Mouse (Mus musculus) limb, embryonic 15.5 days (tissue): Measurements from ENCODE around the gene Actc1. TPM values are rescaled to one million over a fixed set of nuclear protein-coding genes. Genes with fewer than 3 reads are reported as not detected.
A peak's percentile ranks its signal among the peaks of the same experiment; 100 is the strongest.

Experiments used
- ATAC-seq: fragments of 200-750 bp; cut with Nextera tagmentation; 2 replicates; pipeline ENCODE4 v1.8.0; 2017; ENCODE audit warnings: low read depth, moderate TSS enrichment; ENCODE audit not compliant: insufficient number of reproducible peaks, low FRiP score, low TSS enrichment
- H3K27ac ChIP-seq: fragments of 300-500 bp; sonication (generic); 2 replicates; pipeline ENCODE4 v1.5.1; 2015; ENCODE audit warnings: moderate library complexity, mild to moderate bottlenecking, inconsistent platforms
- H3K27me3 ChIP-seq: fragments of 300-500 bp; sonication (generic); 2 replicates; pipeline ENCODE4 v1.6.1; 2015; ENCODE audit warnings: inconsistent platforms
- H3K36me3 ChIP-seq: fragments of 300-500 bp; sonication (generic); 2 replicates; pipeline ENCODE4 v1.6.1; 2015; ENCODE audit warnings: inconsistent platforms
- H3K4me1 ChIP-seq: fragments of 300-500 bp; sonication (generic); 2 replicates; pipeline ENCODE4 v1.6.1; 2015; ENCODE audit warnings: inconsistent platforms
- H3K4me2 ChIP-seq: fragments of 300-500 bp; sonication (generic); 2 replicates; pipeline ENCODE4 v1.6.1; 2015; ENCODE audit warnings: mild to moderate bottlenecking, inconsistent platforms
- H3K4me3 ChIP-seq: fragments of 300-500 bp; sonication (generic); 2 replicates; pipeline ENCODE4 v1.5.1; 2015; ENCODE audit warnings: mild to moderate bottlenecking, inconsistent platforms
- H3K9ac ChIP-seq: fragments of 300-500 bp; sonication (generic); 2 replicates; pipeline ENCODE4 v1.6.1; 2015; ENCODE audit warnings: inconsistent platforms
- H3K9me3 ChIP-seq: fragments of 300-500 bp; sonication (generic); 2 replicates; pipeline ENCODE4 v1.6.1; 2016; ENCODE audit warnings: inconsistent platforms
- WGBS: fragments of 180-500 bp; shearing (Covaris S2); methylation state at CpG from one replicate; pipeline ENCODE4 v1.1.7; 2015; 5-methylcytosine and 5-hydroxymethylcytosine counted together
- polyA plus RNA-seq: library from polyadenylated mRNA; unstranded; fragments of >200 nt; fragmentation: Nextera tagmentation; extraction: Ambion mirVana; gene quantifications from 2 replicates; pipeline ENCODE4 v1.2.1, GENCODE M21; 2015

Gene Actc1
- 710 and 1,930 TPM in 2 replicates for polyA plus RNA-seq

DNA sequence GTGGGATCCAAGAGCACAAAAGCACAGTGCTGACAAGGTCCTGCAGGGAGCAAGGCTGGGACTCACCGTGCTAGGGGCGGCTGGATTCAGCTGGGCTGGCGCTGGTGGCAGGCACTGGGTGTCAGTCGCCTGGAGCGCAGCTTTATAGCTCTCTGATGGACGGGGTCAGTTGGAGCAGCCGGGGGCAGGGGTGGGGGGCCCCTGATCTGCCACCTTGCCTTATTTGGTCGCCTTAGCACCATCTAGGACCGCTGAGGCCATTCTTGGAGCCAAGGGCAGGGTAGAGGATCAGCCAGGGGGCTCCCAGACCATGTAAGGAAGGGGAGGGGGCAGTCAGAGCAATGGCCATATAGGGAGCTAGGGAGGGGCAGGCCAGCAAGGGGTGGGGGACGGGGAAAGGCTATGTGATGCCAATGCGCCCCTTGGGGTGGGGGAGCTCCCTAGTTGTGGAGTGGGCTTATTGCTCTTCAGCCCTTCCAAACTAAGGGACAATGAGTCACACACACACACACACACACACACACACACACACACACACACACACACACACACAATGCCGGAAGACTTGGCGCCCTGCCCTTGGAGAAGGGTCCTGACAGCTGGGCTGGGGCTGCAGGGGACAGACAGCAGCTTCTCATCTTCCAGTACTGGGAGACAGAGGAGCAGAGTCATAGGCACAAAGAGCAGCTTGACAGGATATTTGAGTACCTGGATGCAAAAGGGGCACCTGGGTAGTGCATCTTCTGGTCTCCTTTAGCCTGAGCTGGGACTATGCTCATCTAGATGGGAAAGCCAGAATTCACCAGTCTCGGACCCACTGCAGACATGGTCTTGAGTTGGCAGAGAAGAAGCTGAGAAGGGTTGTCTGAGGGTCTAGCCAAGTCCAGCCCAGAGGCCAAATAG lies at the start of gene Actc1:
TSS of gene Actc1 (minus strand) at position 853 of the 903 bp plus-strand sequence.
- Histone ChIP-seq H3K9me3 (no peaks in the 10 kb centered on the region), H3K36me3 (no peaks in the 10 kb centered on the region), H3K4me1 (peaks cover 7% of the 10 kb centered on the region), H3K9ac (no peak within 1 kb of the TSS), H3K27ac (no peak within 1 kb of the TSS), H3K4me3 (no peak within 1 kb of the TSS; the same call in 1 of the 2 replicates), H3K4me2 (no peak within 1 kb of the TSS), H3K27me3 (no peaks in the 10 kb centered on the region)
- 20% methylated on average over 14 of the region's 14 CpGs for WGBS
- ATAC-seq, result peak; percentile 76

DNA sequence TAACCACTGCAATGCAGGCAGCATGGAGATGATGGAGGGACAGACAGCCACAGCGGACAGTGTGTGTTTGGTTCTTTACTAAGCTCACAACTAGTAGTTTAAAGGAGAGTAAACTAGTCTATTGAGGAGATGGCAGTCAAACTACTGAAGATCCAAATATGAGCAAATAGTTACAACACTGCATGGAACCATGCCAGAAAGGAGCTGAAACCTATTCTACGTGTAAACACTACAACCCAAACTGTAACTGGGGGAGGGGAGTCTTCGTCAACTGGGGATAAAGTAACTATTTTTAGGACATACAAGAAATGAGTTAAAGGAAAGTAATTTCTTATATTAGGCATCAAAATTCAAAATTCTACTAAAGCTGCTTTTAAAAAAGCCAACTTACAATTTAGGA lies 49.1 kb upstream of the Actc1 start:
- no peak overlapping the region for H3K9ac ChIP-seq
- H3K27me3 ChIP-seq, result no peaks in the 10 kb centered on the region
- 0 out of 2 replicates have a peak, but pooled peaks cover 4% of the 10 kb centered on the region for H3K4me1 ChIP-seq
- H3K4me2 ChIP-seq, result no peak overlapping the region
- WGBS, result 82% methylated on average over 3 of the region's 3 CpGs
- no peak overlapping the region for H3K4me3 ChIP-seq
- peaks cover 66% of the 10 kb centered on the region for H3K36me3 ChIP-seq
- no peak overlapping the region for H3K27ac ChIP-seq
- ATAC-seq, result no peak
- H3K9me3 ChIP-seq, result no peaks in the 10 kb centered on the region

- 89% methylated on average over 9 of the region's 9 CpGs for WGBS
- Histone ChIP-seq H3K4me3 (no peak overlapping the region), H3K27ac (no peak overlapping the region), H3K9ac (no peak overlapping the region), H3K9me3 (no peaks in the 10 kb centered on the region), H3K4me1 (0 out of 2 replicates have a peak, but pooled peaks cover 4% of the 10 kb centered on the region), H3K27me3 (no peaks in the 10 kb centered on the region), H3K4me2 (no peak overlapping the region), H3K36me3 (peaks cover 57% of the 10 kb centered on the region)
- ATAC-seq, result no peak
These were observed 47.5 kb upstream of the Actc1 start for GRCm38 (mm10) chr2:114100834-114101233.

DNA sequence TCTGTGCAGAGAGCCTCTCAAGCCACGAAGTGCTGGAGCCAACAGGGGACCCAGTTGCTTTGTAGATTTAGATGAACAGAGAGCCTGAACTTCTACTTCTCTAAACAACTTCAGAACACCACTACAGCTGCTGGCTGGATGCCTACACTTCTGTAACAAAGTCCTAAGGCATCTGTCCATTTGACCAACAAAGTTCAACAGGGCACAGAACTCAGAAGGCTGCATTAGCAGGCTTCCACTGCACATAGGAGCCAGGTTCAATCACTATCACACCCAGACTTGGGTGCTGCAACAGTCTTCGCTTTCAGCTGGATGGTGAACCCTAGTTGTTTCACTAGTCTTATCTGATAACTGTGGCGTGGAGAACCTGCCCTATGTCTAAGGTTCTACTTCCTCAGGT lies 46.5 kb upstream of the Actc1 start:
- H3K27me3 ChIP-seq, result no peaks in the 10 kb centered on the region
- no peaks in the 10 kb centered on the region for H3K9me3 ChIP-seq
- no peak for ATAC-seq
- H3K9ac ChIP-seq, result no peak overlapping the region
- H3K27ac ChIP-seq, result no peak overlapping the region
- H3K4me3 ChIP-seq, result no peak overlapping the region
- peaks cover 48% of the 10 kb centered on the region for H3K36me3 ChIP-seq
- 0 out of 2 replicates have a peak, but pooled peaks cover 4% of the 10 kb centered on the region for H3K4me1 ChIP-seq
- no peak overlapping the region for H3K4me2 ChIP-seq
- 91% methylated on average over 3 of the region's 3 CpGs for WGBS

DNA sequence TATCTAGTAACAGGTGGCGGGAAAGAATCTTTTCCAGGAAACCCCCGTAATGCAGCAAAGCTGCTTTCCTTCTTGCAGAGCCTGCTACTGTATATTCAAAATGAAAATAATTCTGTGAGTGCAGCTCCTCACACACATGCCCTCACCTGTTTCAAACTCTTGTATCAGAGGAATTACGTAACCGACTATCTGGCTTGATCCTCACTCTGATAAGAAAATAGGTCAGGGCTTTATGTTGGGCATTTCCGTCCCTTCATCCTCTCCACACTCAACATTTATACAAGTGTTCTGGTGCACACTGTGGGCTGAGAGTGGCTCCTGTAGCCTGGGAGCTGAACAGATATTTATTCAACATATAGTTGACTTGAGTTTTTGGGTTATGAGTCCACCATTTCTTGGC lies 45.8 kb upstream of the Actc1 start:
- 0 out of 2 replicates have a peak, but pooled peaks cover 4% of the 10 kb centered on the region for H3K4me1 ChIP-seq
- peaks cover 42% of the 10 kb centered on the region for H3K36me3 ChIP-seq
- no peaks in the 10 kb centered on the region for H3K27me3 ChIP-seq
- H3K9me3 ChIP-seq, result no peaks in the 10 kb centered on the region
- no peak overlapping the region for H3K4me3 ChIP-seq
- no peak overlapping the region for H3K9ac ChIP-seq
- WGBS, result 88% methylated on average over 5 of the region's 5 CpGs
- no peak overlapping the region for H3K4me2 ChIP-seq
- ATAC-seq, result no peak
- no peak overlapping the region for H3K27ac ChIP-seq

DNA sequence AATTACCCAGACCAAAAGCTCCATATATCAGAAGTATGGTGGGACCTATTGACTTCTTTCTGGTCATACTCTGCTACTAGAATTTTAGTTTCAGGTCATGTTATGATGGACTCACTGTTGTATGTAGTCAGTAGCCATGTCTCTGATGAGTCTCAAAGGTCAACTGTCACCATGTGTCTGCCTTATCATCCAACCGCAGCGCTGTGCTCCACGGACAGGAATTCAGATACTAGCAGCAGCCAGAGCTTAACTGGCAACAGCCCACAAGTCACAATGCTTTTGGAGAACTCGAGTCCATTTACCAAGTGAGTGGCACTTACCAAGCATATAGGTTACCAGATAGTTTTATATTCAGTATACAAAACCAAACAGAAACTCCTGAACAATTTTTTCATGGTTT lies 44.3 kb upstream of the Actc1 start:
- H3K4me3 ChIP-seq, result no peak overlapping the region
- WGBS, result 89% methylated on average over 4 of the region's 4 CpGs
- H3K4me1 ChIP-seq, result 0 out of 2 replicates have a peak, but pooled peaks cover 4% of the 10 kb centered on the region
- no peak overlapping the region for H3K9ac ChIP-seq
- H3K36me3 ChIP-seq, result peaks cover 33% of the 10 kb centered on the region
- no peak overlapping the region for H3K4me2 ChIP-seq
- H3K27me3 ChIP-seq, result no peaks in the 10 kb centered on the region
- no peak overlapping the region for H3K27ac ChIP-seq
- no peak for ATAC-seq
- H3K9me3 ChIP-seq, result no peaks in the 10 kb centered on the region

- H3K9me3 ChIP-seq, result no peaks in the 10 kb centered on the region
- 91% methylated on average over 1 of the region's 1 CpGs for WGBS
- 0 out of 2 replicates have a peak, but pooled peaks cover 4% of the 10 kb centered on the region for H3K4me1 ChIP-seq
- H3K9ac ChIP-seq, result no peak overlapping the region
- H3K4me2 ChIP-seq, result no peak overlapping the region
- H3K4me3 ChIP-seq, result no peak overlapping the region
- no peaks in the 10 kb centered on the region for H3K27me3 ChIP-seq
- peaks cover 25% of the 10 kb centered on the region for H3K36me3 ChIP-seq
- no peak overlapping the region for H3K27ac ChIP-seq
- no peak for ATAC-seq
These were observed 43.2 kb upstream of the Actc1 start for GRCm38 (mm10) chr2:114096570-114096969.

GRCm38 (mm10) chr2:114095348-114095747 lies 42.0 kb upstream of the Actc1 start:
- ATAC-seq, result no peak
- no peaks in the 10 kb centered on the region for H3K9me3 ChIP-seq
- H3K4me1 ChIP-seq, result 0 out of 2 replicates have a peak, but pooled peaks cover under 1% of the 10 kb centered on the region
- no peak overlapping the region for H3K4me3 ChIP-seq
- H3K27me3 ChIP-seq, result no peaks in the 10 kb centered on the region
- no peak overlapping the region for H3K27ac ChIP-seq
- no peak overlapping the region for H3K9ac ChIP-seq
- 82% methylated on average over 5 of the region's 5 CpGs for WGBS
- no peak overlapping the region for H3K4me2 ChIP-seq
- H3K36me3 ChIP-seq, result peaks cover 15% of the 10 kb centered on the region

DNA sequence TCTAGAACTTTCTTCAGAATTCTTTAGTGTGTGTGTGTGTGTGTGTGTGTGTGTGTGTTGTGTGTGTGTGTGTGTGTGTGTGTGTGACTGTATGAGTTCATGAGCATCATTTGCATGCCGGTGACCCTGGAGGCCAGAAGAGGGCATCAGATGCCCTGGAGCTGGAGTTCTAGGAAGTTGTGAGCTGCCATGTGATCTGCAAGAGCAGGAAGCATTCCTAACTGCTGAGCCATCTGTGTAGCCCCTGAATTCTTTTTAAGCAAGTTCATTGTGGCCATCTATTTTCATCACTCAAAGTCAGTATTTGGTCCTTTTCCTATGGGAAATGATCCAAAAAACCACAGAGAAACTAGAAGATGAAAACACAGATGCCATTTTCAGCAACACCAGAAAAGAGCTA lies 41.3 kb upstream of the Actc1 start:
- ATAC-seq, result no peak
- Histone ChIP-seq H3K4me3 (no peak overlapping the region), H3K27ac (no peak overlapping the region), H3K9ac (no peak overlapping the region), H3K4me1 (no peaks in the 10 kb centered on the region), H3K36me3 (peaks cover 8% of the 10 kb centered on the region), H3K9me3 (no peaks in the 10 kb centered on the region), H3K4me2 (no peak overlapping the region), H3K27me3 (no peaks in the 10 kb centered on the region)
- WGBS, result 83% methylated on average over 1 of the region's 1 CpGs

DNA sequence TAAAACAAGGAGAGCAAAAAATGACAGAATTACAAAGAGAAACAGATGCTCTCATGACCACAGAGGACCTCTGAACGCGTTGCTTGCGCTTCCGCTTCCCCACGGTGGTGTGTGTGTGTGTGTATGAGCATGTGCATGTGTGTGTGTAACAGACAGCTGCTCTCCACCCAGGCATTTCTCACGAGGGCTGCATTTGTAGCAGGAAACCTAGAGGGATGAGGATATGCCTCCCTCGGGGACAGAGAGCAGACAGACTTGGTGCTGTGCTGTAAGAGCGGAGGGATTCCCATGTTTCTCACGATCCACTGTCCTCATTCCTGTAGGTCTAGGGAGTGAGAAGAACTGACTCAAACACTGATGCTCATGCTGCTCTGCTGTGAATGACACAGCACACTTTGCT lies 40.2 kb upstream of the Actc1 start:
- Histone ChIP-seq H3K27me3 (no peaks in the 10 kb centered on the region), H3K36me3 (no peaks in the 10 kb centered on the region), H3K4me2 (no peak overlapping the region), H3K9me3 (no peaks in the 10 kb centered on the region), H3K9ac (no peak overlapping the region), H3K27ac (no peak overlapping the region), H3K4me3 (no peak overlapping the region), H3K4me1 (no peaks in the 10 kb centered on the region)
- peak; percentile 48; the same call in 1 of the 2 replicates for ATAC-seq
- 68% methylated on average over 9 of the region's 9 CpGs for WGBS

GRCm38 (mm10) chr2:114089862-114090261 lies 36.5 kb upstream of the Actc1 start:
- Histone ChIP-seq H3K36me3 (no peaks in the 10 kb centered on the region), H3K9me3 (no peaks in the 10 kb centered on the region), H3K4me3 (no peak overlapping the region), H3K9ac (no peak overlapping the region), H3K4me1 (no peaks in the 10 kb centered on the region), H3K4me2 (no peak overlapping the region), H3K27me3 (no peaks in the 10 kb centered on the region), H3K27ac (no peak overlapping the region)
- ATAC-seq, result no peak
- 90% methylated on average over 3 of the region's 3 CpGs for WGBS

DNA sequence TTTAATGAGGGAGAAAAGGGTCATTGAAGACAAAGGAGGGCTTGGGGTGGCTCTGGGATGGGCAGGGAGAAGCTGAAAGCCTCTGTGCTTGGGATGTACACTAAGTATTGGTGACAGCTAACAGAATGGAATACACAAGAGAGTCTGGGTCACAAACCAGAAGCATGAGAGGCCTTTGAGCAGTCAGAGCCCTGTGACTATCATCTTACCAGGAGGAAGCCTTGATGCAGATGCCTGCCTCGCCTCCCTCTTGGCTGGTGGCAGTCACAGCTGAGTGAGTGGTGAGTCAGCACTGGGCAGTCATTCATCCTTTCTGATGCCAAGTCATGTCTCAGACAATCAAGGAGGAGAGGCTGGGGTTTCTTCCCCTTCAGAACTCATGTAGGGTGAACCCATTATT lies 33.9 kb upstream of the Actc1 start:
- no peaks in the 10 kb centered on the region for H3K4me1 ChIP-seq
- no peaks in the 10 kb centered on the region for H3K27me3 ChIP-seq
- H3K36me3 ChIP-seq, result no peaks in the 10 kb centered on the region
- WGBS, result 68% methylated on average over 1 of the region's 1 CpGs
- no peak overlapping the region for H3K27ac ChIP-seq
- no peak for ATAC-seq
- no peak overlapping the region for H3K9ac ChIP-seq
- H3K9me3 ChIP-seq, result no peaks in the 10 kb centered on the region
- no peak overlapping the region for H3K4me2 ChIP-seq
- H3K4me3 ChIP-seq, result no peak overlapping the region
